Mouse (Mus musculus) brain, embryonic 18.5 days (tissue): ENCODE measurements at regions not wholly inside any gene's neighbourhood (a gene's known extent, or its start where the extent isn't known, plus 50 kb on each side); places are given as distances from the start of the nearest gene placed in this dataset.
"Not testable (repeated sequence)": the region's sequence is repeated elsewhere in the genome, so short reads cannot be mapped to it uniquely, and the experiment has no call there.

Experiments used
- DNase-seq: peaks from one replicate; pipeline ENCODE4 v3.0.0-alpha.2; 2012; ENCODE audit warnings: low read depth, low spot score

GRCm38 (mm10) chr14:108828668-108829067, 85.3 kb downstream of the Slitrk1 start:
- DNase-seq, result no peak

- no peak for DNase-seq
These were observed 92.4 kb downstream of the Slitrk1 start for GRCm38 (mm10) chr14:108821539-108821938.

GRCm38 (mm10) chr14:108819370-108819769, 94.6 kb downstream of the Slitrk1 start:
- no peak for DNase-seq

- DNase-seq, result peak; percentile 51
These were observed 108.5 kb downstream of the Slitrk1 start for GRCm38 (mm10) chr14:108805394-108805982.

- no peak for DNase-seq
These were observed 115.1 kb downstream of the Slitrk1 start for GRCm38 (mm10) chr14:108798884-108799283.

- DNase-seq, result no peak
These were observed 121.5 kb downstream of the Slitrk1 start for GRCm38 (mm10) chr14:108792445-108792844.

- DNase-seq, result no peak
These were observed 122.7 kb downstream of the Slitrk1 start for GRCm38 (mm10) chr14:108791296-108791695.

GRCm38 (mm10) chr14:108748730-108749129, 165.2 kb downstream of the Slitrk1 start:
- DNase-seq, result no peak

- DNase-seq, result no peak
These were observed 202.1 kb downstream of the Slitrk1 start for GRCm38 (mm10) chr14:108711811-108712210.

GRCm38 (mm10) chr14:108709101-108709631, 204.8 kb downstream of the Slitrk1 start:
- no peak for DNase-seq

GRCm38 (mm10) chr14:108704662-108705061, 209.3 kb downstream of the Slitrk1 start:
- DNase-seq, result not testable (repeated sequence)

- DNase-seq, result no peak
These were observed 249.1 kb downstream of the Slitrk1 start for GRCm38 (mm10) chr14:108664864-108665263.

- DNase-seq, result no peak
These were observed 275.7 kb downstream of the Slitrk1 start for GRCm38 (mm10) chr14:108638291-108638690.

GRCm38 (mm10) chr14:108635266-108635665, 278.7 kb downstream of the Slitrk1 start:
- no peak for DNase-seq

GRCm38 (mm10) chr14:108610028-108610427, 303.9 kb downstream of the Slitrk1 start:
- peak; percentile 71 for DNase-seq
